Mouse (Mus musculus): ENCODE results near the gene Mical2. TPM values are rescaled to one million over a fixed set of nuclear protein-coding genes. Genes with fewer than 3 reads are reported as not detected.

The Mical2 gene
- total and polyA plus RNA-seq, 3 experiments: 44.8 to 89.1 (median 87.7) TPM

DNA sequence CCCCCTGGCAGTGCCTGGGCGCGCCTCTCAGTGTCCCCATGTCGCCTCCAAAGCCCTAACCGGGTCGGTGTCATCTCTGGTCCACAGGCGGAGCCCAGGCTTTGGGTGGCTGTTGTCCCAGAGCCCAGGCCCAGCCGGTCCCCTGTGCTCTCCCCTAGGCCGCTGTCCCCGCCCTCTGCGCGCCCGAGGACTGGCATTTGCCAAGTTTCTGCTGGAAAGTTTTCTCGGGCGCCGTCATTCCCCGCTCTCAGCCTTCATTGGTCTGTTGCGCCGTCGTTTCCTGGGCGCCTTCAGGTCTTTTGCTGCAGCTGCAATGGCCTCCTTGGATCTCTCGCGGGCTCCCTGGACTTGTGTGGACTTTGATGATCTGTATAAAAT, 202.5 kb downstream of the Mical2 start:
- DNase-seq: peak; percentile 91 to 92
- intact Hi-C loops (cut with DNase I): loop anchor here (5.0 kb wide), 1 partner anchor 39 kb away; no protein-coding TSS in a partner anchor
- H3K9ac ChIP-seq (ENCODE audit: low read depth, low read length): peak overlapping the region; percentile 93
- no peaks in the 10 kb centered on the region for H3K27me3 ChIP-seq (ENCODE audit: control insufficient read depth, insufficient read depth, low read length)
- peaks cover 2% of the 10 kb centered on the region for H3K79me2 ChIP-seq (replicated peaks; ENCODE audit: control insufficient read depth, insufficient read depth, low read length)
- H3K4me3 ChIP-seq: peak overlapping the region; percentile 86
- WGBS: 1% methylated on average over 22 of the region's 22 CpGs
- TF ChIP-seq CTCF (IDR thresholded peaks at IDR 0.05) (peak; percentile 28), POLR2A (IDR thresholded peaks at IDR 0.05; ENCODE audit: insufficient read depth, low read depth, low read length) (peak; percentile 68), EP300 (IDR thresholded peaks at IDR 0.05; ENCODE audit: insufficient read depth, low read depth, low read length) (0 out of 2 replicates have a peak, but pooled peaks have one; percentile 23)
- H3K36me3 ChIP-seq (ENCODE audit: control insufficient read depth, insufficient read depth, low read length): no peaks in the 10 kb centered on the region
- H3K27ac ChIP-seq: peak overlapping the region; percentile 99
- H3K4me1 ChIP-seq (ENCODE audit: control insufficient read depth, insufficient read depth, low read length): peaks cover 5% of the 10 kb centered on the region

DNA sequence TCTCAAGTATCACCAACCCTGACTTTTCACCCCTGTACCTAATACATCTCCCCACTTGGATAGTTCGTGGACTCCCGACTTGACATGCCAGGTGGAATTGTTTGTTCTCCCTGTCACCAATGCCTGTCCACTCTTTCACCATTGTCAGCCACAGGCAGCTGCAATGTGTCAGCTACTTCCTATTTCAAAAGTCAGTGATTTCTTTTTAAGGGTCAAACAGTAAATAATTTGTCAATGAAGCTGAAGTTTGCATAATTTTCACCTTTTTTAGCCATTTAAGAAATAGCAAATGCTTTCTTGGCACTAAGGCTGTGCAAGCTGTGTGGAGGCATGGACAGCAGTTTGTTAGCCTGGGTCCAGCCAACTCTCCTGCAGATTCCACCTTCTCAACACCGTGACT, 214.2 kb downstream of the Mical2 start:
- no peak for DNase-seq
- no peak for TF ChIP-seq POLR2A (IDR thresholded peaks at IDR 0.05; ENCODE audit: insufficient read depth, low read depth, low read length)
- no peak for TF ChIP-seq CTCF (IDR thresholded peaks at IDR 0.05)
- no peak for TF ChIP-seq EP300 (IDR thresholded peaks at IDR 0.05; ENCODE audit: insufficient read depth, low read depth, low read length)
- intact Hi-C loops (cut with DNase I): no loop called here
- no peaks in the 10 kb centered on the region for H3K27me3 ChIP-seq (ENCODE audit: control insufficient read depth, insufficient read depth, low read length)
- WGBS: 57% methylated on average over 3 of the region's 3 CpGs
- no peak overlapping the region for H3K9ac ChIP-seq (ENCODE audit: low read depth, low read length)
- H3K79me2 ChIP-seq (replicated peaks; ENCODE audit: control insufficient read depth, insufficient read depth, low read length): peaks cover 15% of the 10 kb centered on the region
- H3K36me3 ChIP-seq (ENCODE audit: control insufficient read depth, insufficient read depth, low read length): no peaks in the 10 kb centered on the region
- H3K27ac ChIP-seq: no peak overlapping the region
- H3K4me3 ChIP-seq: no peak overlapping the region
- H3K4me1 ChIP-seq (ENCODE audit: control insufficient read depth, insufficient read depth, low read length): peaks cover 6% of the 10 kb centered on the region

DNA sequence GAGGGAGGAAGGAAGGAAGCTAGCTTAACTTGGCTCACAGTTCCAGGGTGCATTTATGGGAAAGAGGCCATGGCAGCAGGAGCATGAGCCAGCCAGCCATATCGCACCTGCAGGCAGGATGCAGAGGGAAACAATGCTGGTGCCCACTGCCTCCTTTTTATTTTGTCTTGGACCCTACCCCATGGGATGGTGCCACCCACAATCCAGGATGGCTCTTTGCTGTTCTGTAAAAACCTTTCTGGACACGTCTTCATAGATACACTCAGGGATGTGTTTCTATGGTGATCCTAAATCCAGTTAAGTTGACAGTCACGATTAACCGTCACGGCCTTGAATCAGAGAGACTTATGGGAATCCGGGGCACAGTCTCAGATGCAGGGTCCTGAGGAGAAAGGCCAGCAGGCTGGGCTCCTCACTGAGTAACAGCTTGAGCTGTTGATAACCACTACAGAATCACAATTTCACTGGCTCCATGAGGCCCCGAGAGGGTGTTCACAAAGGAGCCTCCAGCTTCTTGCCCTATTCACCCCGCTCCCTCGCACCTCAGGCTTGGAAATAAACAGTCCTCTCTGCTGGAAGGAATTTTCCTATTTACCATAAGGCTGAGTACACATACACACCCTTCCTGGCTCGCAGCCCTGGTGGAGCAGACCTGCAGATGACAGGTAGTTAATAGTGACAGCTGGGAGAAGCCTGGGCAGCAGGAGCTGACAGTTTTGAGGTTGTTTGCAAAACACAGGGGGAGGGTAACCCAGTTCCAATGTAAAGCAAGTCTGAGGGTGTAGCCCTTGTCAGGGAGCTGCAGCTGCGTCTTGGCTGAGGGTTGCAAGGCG, 218.7 kb downstream of the Mical2 start:
- intact Hi-C loops (cut with DNase I): no loop called here
- Histone ChIP-seq H3K36me3 (ENCODE audit: control insufficient read depth, insufficient read depth, low read length) (no peaks in the 10 kb centered on the region), H3K9ac (ENCODE audit: low read depth, low read length) (no peak overlapping the region), H3K27ac (no peak overlapping the region), H3K79me2 (replicated peaks; ENCODE audit: control insufficient read depth, insufficient read depth, low read length) (peaks cover 9% of the 10 kb centered on the region), H3K27me3 (ENCODE audit: control insufficient read depth, insufficient read depth, low read length) (no peaks in the 10 kb centered on the region), H3K4me3 (no peak overlapping the region), H3K4me1 (ENCODE audit: control insufficient read depth, insufficient read depth, low read length) (peaks cover 7% of the 10 kb centered on the region)
- no peak for DNase-seq
- TF ChIP-seq CTCF (IDR thresholded peaks at IDR 0.05): no peak
- WGBS: 65% methylated on average over 12 of the region's 12 CpGs

DNA sequence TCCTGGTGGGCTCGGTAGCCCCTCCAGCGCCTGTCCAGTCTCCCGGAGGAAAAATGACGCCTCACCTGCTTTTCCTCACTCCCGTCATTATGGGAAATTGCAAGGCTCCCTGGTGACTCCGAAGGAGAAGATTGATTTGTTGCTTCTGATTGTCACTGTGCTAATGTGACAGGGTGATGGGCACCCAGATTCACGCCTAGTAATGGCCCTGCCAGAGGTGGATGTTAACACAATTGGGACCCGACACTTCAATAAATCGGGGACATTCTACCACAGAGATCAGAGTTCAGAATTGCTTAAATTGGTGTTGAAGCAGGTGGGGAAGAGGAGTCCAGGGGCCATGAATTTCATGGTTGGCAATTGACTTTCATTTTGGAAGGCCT, 219.3 kb downstream of the Mical2 start:
- Histone ChIP-seq H3K36me3 (ENCODE audit: control insufficient read depth, insufficient read depth, low read length) (no peaks in the 10 kb centered on the region), H3K4me1 (ENCODE audit: control insufficient read depth, insufficient read depth, low read length) (peaks cover 7% of the 10 kb centered on the region), H3K79me2 (replicated peaks; ENCODE audit: control insufficient read depth, insufficient read depth, low read length) (peaks cover 9% of the 10 kb centered on the region), H3K27ac (no peak overlapping the region), H3K27me3 (ENCODE audit: control insufficient read depth, insufficient read depth, low read length) (no peaks in the 10 kb centered on the region), H3K4me3 (no peak overlapping the region), H3K9ac (ENCODE audit: low read depth, low read length) (no peak overlapping the region)
- no peak for DNase-seq
- intact Hi-C loops (cut with DNase I): no loop called here
- TF ChIP-seq EP300 (IDR thresholded peaks at IDR 0.05; ENCODE audit: insufficient read depth, low read depth, low read length): no peak
- TF ChIP-seq CTCF (IDR thresholded peaks at IDR 0.05): no peak
- TF ChIP-seq POLR2A (IDR thresholded peaks at IDR 0.05; ENCODE audit: insufficient read depth, low read depth, low read length): no peak
- WGBS: 68% methylated on average over 9 of the region's 9 CpGs

DNA sequence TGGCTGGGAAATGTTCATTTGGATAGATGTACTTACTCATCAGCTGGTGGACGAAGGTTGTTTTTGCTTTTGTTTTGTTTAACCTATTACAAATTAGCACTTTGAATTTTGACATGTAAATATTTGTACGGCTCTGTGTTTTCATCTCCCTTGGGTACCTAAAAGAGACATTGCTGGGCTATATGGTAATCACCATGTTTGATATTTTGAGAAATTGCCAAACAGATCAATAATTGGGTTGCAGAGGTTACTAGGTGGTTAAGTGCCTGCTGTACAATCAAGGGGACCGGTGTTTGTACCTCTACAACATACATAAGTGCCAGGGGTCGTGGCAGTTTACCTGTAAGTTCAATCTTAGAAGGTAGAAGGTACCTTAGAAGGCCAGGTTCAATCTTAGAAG, 220.8 kb downstream of the Mical2 start:
- Histone ChIP-seq H3K27ac (no peak overlapping the region), H3K4me1 (ENCODE audit: control insufficient read depth, insufficient read depth, low read length) (peaks cover 7% of the 10 kb centered on the region), H3K9ac (ENCODE audit: low read depth, low read length) (no peak overlapping the region), H3K27me3 (ENCODE audit: control insufficient read depth, insufficient read depth, low read length) (no peaks in the 10 kb centered on the region), H3K79me2 (replicated peaks; ENCODE audit: control insufficient read depth, insufficient read depth, low read length) (peaks cover 9% of the 10 kb centered on the region), H3K4me3 (no peak overlapping the region), H3K36me3 (ENCODE audit: control insufficient read depth, insufficient read depth, low read length) (no peaks in the 10 kb centered on the region)
- 97% methylated on average over 4 of the region's 4 CpGs for WGBS
- intact Hi-C loops (cut with DNase I): no loop called here
- TF ChIP-seq EP300 (IDR thresholded peaks at IDR 0.05; ENCODE audit: insufficient read depth, low read depth, low read length) (no peak), CTCF (IDR thresholded peaks at IDR 0.05) (no peak), POLR2A (IDR thresholded peaks at IDR 0.05; ENCODE audit: insufficient read depth, low read depth, low read length) (no peak)
- no peak for DNase-seq

DNA sequence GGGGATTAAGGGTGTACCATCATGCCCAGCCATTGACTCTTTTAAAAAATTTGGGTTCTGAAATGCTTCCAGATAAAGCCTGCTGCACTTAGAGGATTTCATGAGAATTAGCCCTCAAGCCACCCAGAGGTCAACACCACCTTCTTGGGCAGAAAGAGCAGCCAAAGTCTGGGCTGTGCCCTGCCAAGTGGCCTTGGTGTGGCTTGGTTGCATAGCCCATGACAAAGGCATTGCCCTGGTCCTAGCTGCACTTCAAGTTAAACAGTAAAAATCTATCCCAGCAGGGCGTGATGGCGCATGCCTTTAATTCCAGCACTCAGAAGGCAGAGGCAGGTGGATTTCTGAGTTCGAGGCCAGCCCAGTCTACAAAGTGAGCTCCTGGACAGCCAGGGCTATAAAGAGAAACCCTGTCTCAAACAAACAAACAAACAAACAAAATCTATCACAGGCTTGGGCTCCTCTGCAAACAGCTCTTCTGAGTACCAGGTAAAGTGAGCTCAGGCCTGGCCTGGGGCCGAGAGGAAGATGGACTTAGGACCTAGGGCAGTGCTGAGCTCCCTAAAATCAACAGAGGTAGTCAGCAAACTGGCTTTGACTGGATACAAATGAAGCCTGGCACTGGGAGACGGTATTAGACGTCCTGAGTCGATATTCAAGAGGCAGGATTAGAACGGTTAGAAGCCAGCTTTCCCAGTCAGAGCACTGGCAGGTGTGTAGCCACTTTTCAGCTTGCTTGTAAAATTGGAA, 224.5 kb downstream of the Mical2 start:
- H3K79me2 ChIP-seq (replicated peaks; ENCODE audit: control insufficient read depth, insufficient read depth, low read length): peaks cover 7% of the 10 kb centered on the region
- WGBS: 92% methylated on average over 8 of the region's 8 CpGs
- TF ChIP-seq POLR2A (IDR thresholded peaks at IDR 0.05; ENCODE audit: insufficient read depth, low read depth, low read length) (no peak), CTCF (IDR thresholded peaks at IDR 0.05) (no peak), EP300 (IDR thresholded peaks at IDR 0.05; ENCODE audit: insufficient read depth, low read depth, low read length) (no peak)
- H3K4me3 ChIP-seq: no peak overlapping the region
- H3K36me3 ChIP-seq (ENCODE audit: control insufficient read depth, insufficient read depth, low read length): no peaks in the 10 kb centered on the region
- no peak overlapping the region for H3K9ac ChIP-seq (ENCODE audit: low read depth, low read length)
- no peak overlapping the region for H3K27ac ChIP-seq
- intact Hi-C loops (cut with DNase I): no loop called here
- peaks cover 8% of the 10 kb centered on the region for H3K4me1 ChIP-seq (ENCODE audit: control insufficient read depth, insufficient read depth, low read length)
- no peak for DNase-seq
- H3K27me3 ChIP-seq (ENCODE audit: control insufficient read depth, insufficient read depth, low read length): no peaks in the 10 kb centered on the region
